In the genomic region with DNA sequence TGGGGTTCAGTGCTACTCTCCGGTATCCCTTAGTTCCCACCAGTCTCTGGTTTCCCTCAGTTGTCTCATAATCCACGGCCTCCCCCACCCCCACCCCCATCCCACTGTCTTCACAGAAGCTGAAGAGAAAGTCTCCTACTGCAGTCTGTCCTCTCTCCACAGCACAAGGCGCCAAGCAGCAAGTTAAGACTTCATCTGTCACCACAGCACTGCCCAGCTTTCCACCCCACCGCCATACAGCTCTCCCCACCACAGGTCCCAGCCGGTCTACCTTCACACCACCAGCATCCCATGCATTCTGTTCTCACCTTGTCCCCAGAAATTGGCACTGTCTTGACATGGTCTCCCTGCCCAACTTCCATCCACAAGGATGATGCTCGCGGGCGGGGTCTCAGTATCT, we compare ENCODE assay signal across 9 mouse cellular contexts. TPM values are rescaled to one million over a fixed set of nuclear protein-coding genes. Genes with fewer than 3 reads are reported as not detected.
A peak's percentile ranks its signal among the peaks of the same experiment; 100 is the strongest.
DNase-seq lines count a peak whose midpoint lies in the region; ATAC-seq and TF ChIP-seq lines count a peak whose summit lies in the region.
"Had no signal": no experiment of that assay in that cellular context is flagged by ENCODE, and none has a peak within 500 bp of the region (broad histone marks: within the 10 kb centered on the region; RNA-seq: fewer than 3 reads in every experiment).

No protein-coding gene starts in this region.

- peak overlapping the region; percentile 67 for H3K4me3 ChIP-seq in lung, embryonic 16.5 days (ENCODE audit: low read length)
- peak overlapping the region; percentile 53 for H3K4me3 ChIP-seq in forebrain, embryonic 16.5 days (replicated peaks; ENCODE audit: low read length)
- H3K4me3 ChIP-seq in limb, embryonic 14.5 days (replicated peaks; ENCODE audit: low read length) = peak overlapping the region; percentile 62
- peak overlapping the region; percentile 58 for H3K4me3 ChIP-seq in stomach, embryonic 14.5 days (ENCODE audit: low read depth, low read length)

- no peak for TF ChIP-seq POLR2A in limb, embryonic 14.5 days (IDR thresholded peaks at IDR 0.05; ENCODE audit: borderline replicate concordance, extremely low read depth, insufficient read depth, insufficient read length)

- H3K27me3 ChIP-seq in lung, embryonic 16.5 days (ENCODE audit: control insufficient read depth, insufficient read depth, low read depth, low read length) = peaks cover 2% of the 10 kb centered on the region; the same call in 1 of the 2 replicates
- H3K27me3 ChIP-seq in forebrain, embryonic 16.5 days (replicated peaks; ENCODE audit: control insufficient read depth, insufficient read depth, low read length) = peaks cover 15% of the 10 kb centered on the region
- H3K27me3 ChIP-seq in limb, embryonic 14.5 days (ENCODE audit: control insufficient read depth, insufficient read depth, low read length) = no peaks in the 10 kb centered on the region
- H3K27me3 ChIP-seq in stomach, embryonic 14.5 days (ENCODE audit: control insufficient read depth, insufficient read depth, low read length) = no peaks in the 10 kb centered on the region

- peak; percentile 20; the same call in 1 of the 2 replicates for ATAC-seq in lung, embryonic 16.5 days (ENCODE audit: low read depth)
- ATAC-seq in forebrain, embryonic 16.5 days = 0 out of 2 replicates have a peak, but pooled peaks have one; percentile 22
- no peak for ATAC-seq in limb, embryonic 14.5 days (ENCODE audit: low FRiP score, low read depth)
- ATAC-seq in stomach, embryonic 14.5 days (ENCODE audit: insufficient number of reproducible peaks, insufficient read depth, low FRiP score, low read depth) = no peak

- peaks cover 14% of the 10 kb centered on the region for H3K4me1 ChIP-seq in lung, embryonic 16.5 days (replicated peaks; ENCODE audit: control insufficient read depth, insufficient read depth, low read length)
- peaks cover 3% of the 10 kb centered on the region; the same call in 1 of the 2 replicates for H3K4me1 ChIP-seq in forebrain, embryonic 16.5 days (replicated peaks; ENCODE audit: control insufficient read depth, insufficient read depth, low read length)
- H3K4me1 ChIP-seq in limb, embryonic 14.5 days (ENCODE audit: control insufficient read depth, insufficient read depth, low read length) = peaks cover 18% of the 10 kb centered on the region
- H3K4me1 ChIP-seq in stomach, embryonic 14.5 days (ENCODE audit: control insufficient read depth, insufficient read depth, low read length) = peaks cover 15% of the 10 kb centered on the region

- no peak for DNase-seq in lung, postnatal 25 days (ENCODE audit: low spot score)
- DNase-seq in limb, embryonic 14.5 days (ENCODE audit: low spot score) = no peak
- DNase-seq in urinary bladder, postnatal 36 days (ENCODE audit: low spot score in 2 of 2) = no peak
- DNase-seq in cerebellum, adult 18-20 months = no peak
- DNase-seq in right cerebral cortex, postnatal 25 days = no peak

- peak overlapping the region; percentile 76 for H3K4me2 ChIP-seq in lung, embryonic 16.5 days (ENCODE audit: low read depth, low read length)
- H3K4me2 ChIP-seq in forebrain, embryonic 16.5 days (ENCODE audit: low read length) = peak overlapping the region; percentile 61
- peak overlapping the region; percentile 58 for H3K4me2 ChIP-seq in limb, embryonic 14.5 days (replicated peaks; ENCODE audit: low read depth, low read length, severe bottlenecking)
- peak overlapping the region; percentile 69 for H3K4me2 ChIP-seq in stomach, embryonic 14.5 days (replicated peaks; ENCODE audit: low read depth, low read length)

- H3K9me3 ChIP-seq in lung, embryonic 16.5 days (ENCODE audit: control insufficient read depth, low read length) = no peaks in the 10 kb centered on the region
- H3K9me3 ChIP-seq in forebrain, embryonic 16.5 days (ENCODE audit: control insufficient read depth, low read length) = no peaks in the 10 kb centered on the region
- H3K9me3 ChIP-seq in limb, embryonic 14.5 days (ENCODE audit: control insufficient read depth, low read length) = no peaks in the 10 kb centered on the region
- H3K9me3 ChIP-seq in stomach, embryonic 14.5 days (ENCODE audit: control insufficient read depth, low read depth, low read length) = no peaks in the 10 kb centered on the region

- no peak overlapping the region for H3K27ac ChIP-seq in lung, embryonic 16.5 days (ENCODE audit: low read length)
- no peak overlapping the region for H3K27ac ChIP-seq in forebrain, embryonic 16.5 days (ENCODE audit: low read length)
- H3K27ac ChIP-seq in limb, embryonic 14.5 days (replicated peaks; ENCODE audit: low read depth, low read length) = no peak overlapping the region
- H3K27ac ChIP-seq in stomach, embryonic 14.5 days (ENCODE audit: low read length) = no peak overlapping the region

- no peaks in the 10 kb centered on the region for H3K36me3 ChIP-seq in lung, embryonic 16.5 days (ENCODE audit: control insufficient read depth, insufficient read depth, low read length)
- no peaks in the 10 kb centered on the region for H3K36me3 ChIP-seq in forebrain, embryonic 16.5 days (ENCODE audit: control insufficient read depth, insufficient read depth)
- H3K36me3 ChIP-seq in limb, embryonic 14.5 days (ENCODE audit: control insufficient read depth, insufficient read depth, low read length) = 0 out of 2 replicates have a peak, but pooled peaks cover 3% of the 10 kb centered on the region
- H3K36me3 ChIP-seq in stomach, embryonic 14.5 days (ENCODE audit: control insufficient read depth, insufficient read depth, low read length) = no peaks in the 10 kb centered on the region

- H3K9ac ChIP-seq in lung, embryonic 16.5 days (ENCODE audit: low read length) = peak overlapping the region; percentile 68
- no peak overlapping the region; the same call in 1 of the 2 replicates for H3K9ac ChIP-seq in forebrain, embryonic 16.5 days (replicated peaks; ENCODE audit: low read depth, low read length)
- peak overlapping the region; percentile 72 for H3K9ac ChIP-seq in limb, embryonic 14.5 days (ENCODE audit: low read depth, low read length, severe bottlenecking)
- H3K9ac ChIP-seq in stomach, embryonic 14.5 days (replicated peaks; ENCODE audit: low read depth, low read length) = peak overlapping the region; percentile 52; the same call in 1 of the 2 replicates

- 20% methylated on average over 8 of the region's 8 CpGs for WGBS in lung, embryonic 16.5 days
- WGBS in forebrain, embryonic 16.5 days = 21% methylated on average over 8 of the region's 8 CpGs
- WGBS in limb, embryonic 14.5 days = 12% methylated on average over 8 of the region's 8 CpGs
- 21% methylated on average over 8 of the region's 8 CpGs for WGBS in stomach, embryonic 14.5 days

RNA-seq across cellular contexts. Expression of gene Kcp, which starts 0.9 kb away (rescaled TPM):
- polyA plus RNA-seq in lung, embryonic 16.5 days (2015; fragmentation: Nextera tagmentation; extraction: Ambion mirVana) = 11.5 and 12.6 TPM in 2 replicates
- 15.4 and 17.1 TPM in 2 replicates for polyA plus RNA-seq in forebrain, embryonic 16.5 days (2015; fragmentation: Nextera tagmentation; extraction: Ambion mirVana)
- polyA plus RNA-seq in limb, embryonic 14.5 days (2012; rRNA removed) = 92.4 and 136 TPM in 2 replicates
- polyA plus RNA-seq in limb, embryonic 14.5 days (2014; fragmentation: Nextera tagmentation; extraction: Ambion mirVana) = 27.1 and 36.0 TPM in 2 replicates
- 25.0 and 30.4 TPM in 2 replicates for polyA plus RNA-seq in stomach, embryonic 14.5 days (2014; fragmentation: Nextera tagmentation; extraction: Ambion mirVana)

RNA-seq across cellular contexts. Expression of gene Irf5, which starts 19.6 kb away (rescaled TPM):
- polyA plus RNA-seq in lung, embryonic 16.5 days (2015; fragmentation: Nextera tagmentation; extraction: Ambion mirVana) = 5.5 and 6.8 TPM in 2 replicates
- polyA plus RNA-seq in forebrain, embryonic 16.5 days (2015; fragmentation: Nextera tagmentation; extraction: Ambion mirVana) = 1.5 and 2.2 TPM in 2 replicates
- polyA plus RNA-seq in limb, embryonic 14.5 days (2012; rRNA removed) = 4.8 and 5.0 TPM in 2 replicates
- polyA plus RNA-seq in limb, embryonic 14.5 days (2014; fragmentation: Nextera tagmentation; extraction: Ambion mirVana) = 3.2 and 4.4 TPM in 2 replicates
- 6.4 and 7.2 TPM in 2 replicates for polyA plus RNA-seq in stomach, embryonic 14.5 days (2014; fragmentation: Nextera tagmentation; extraction: Ambion mirVana)

RNA-seq across cellular contexts. Expression of gene Atp6v1fnb, which starts 35.6 kb away (rescaled TPM):
- polyA plus RNA-seq in lung, embryonic 16.5 days (2015; fragmentation: Nextera tagmentation; extraction: Ambion mirVana) = not detected in 2 replicates
- not detected in 2 replicates for polyA plus RNA-seq in forebrain, embryonic 16.5 days (2015; fragmentation: Nextera tagmentation; extraction: Ambion mirVana)
- polyA plus RNA-seq in limb, embryonic 14.5 days (2012; rRNA removed) = 0.12 TPM in 1 of 2 replicates, not detected in the other
- polyA plus RNA-seq in limb, embryonic 14.5 days (2014; fragmentation: Nextera tagmentation; extraction: Ambion mirVana) = 0.35 TPM in 1 of 2 replicates, not detected in the other
- polyA plus RNA-seq in stomach, embryonic 14.5 days (2014; fragmentation: Nextera tagmentation; extraction: Ambion mirVana) = 0.64 TPM in 1 of 2 replicates, not detected in the other
- polyA plus RNA-seq: frontal cortex, adult 2 months had no signal

RNA-seq across cellular contexts. Expression of gene Atp6v1f, which starts 39.3 kb away (rescaled TPM):
- 208 and 220 TPM in 2 replicates for polyA plus RNA-seq in lung, embryonic 16.5 days (2015; fragmentation: Nextera tagmentation; extraction: Ambion mirVana)
- polyA plus RNA-seq in forebrain, embryonic 16.5 days (2015; fragmentation: Nextera tagmentation; extraction: Ambion mirVana) = 295 and 324 TPM in 2 replicates
- 195 and 204 TPM in 2 replicates for polyA plus RNA-seq in limb, embryonic 14.5 days (2012; rRNA removed)
- 226 and 239 TPM in 2 replicates for polyA plus RNA-seq in limb, embryonic 14.5 days (2014; fragmentation: Nextera tagmentation; extraction: Ambion mirVana)
- 235 and 266 TPM in 2 replicates for polyA plus RNA-seq in stomach, embryonic 14.5 days (2014; fragmentation: Nextera tagmentation; extraction: Ambion mirVana)

Comparison
In these comparisons a context has a peak if more than half of its experiments do, and no peak if none do; other contexts are left out.
1. ATAC-seq: peak in lung, embryonic 16.5 days (single experiment) and forebrain, embryonic 16.5 days (single experiment); none in limb, embryonic 14.5 days (single experiment) and stomach, embryonic 14.5 days (single experiment).
2. Peak in every context shown above with its lines, with median percentiles within 50 percentile points of each other: H3K4me2 ChIP-seq and H3K4me3 ChIP-seq.